Mouse (Mus musculus): ENCODE data around the gene Sp3. TPM values are rescaled to one million over a fixed set of nuclear protein-coding genes. Genes with fewer than 3 reads are reported as not detected.
"Not testable (repeated sequence)": the region's sequence is repeated elsewhere in the genome, so short reads cannot be mapped to it uniquely, and the experiment has no call there.

Gene Sp3
- 10 to 100 TPM; 63.8 to 69.6 TPM for total RNA-seq (2021)
- long read RNA-seq, experiment 1, full-length matches to known transcripts, result 29 of 43 reads
- long read RNA-seq, experiment 1, partial matches to known transcripts, result 6 of 43 reads
- long read RNA-seq, experiment 1, other reads (novel, unspliced or antisense), result 8 of 43 reads
- long read RNA-seq, experiment 2, full-length matches to known transcripts, result 45 of 54 reads
- long read RNA-seq, experiment 2, partial matches to known transcripts, result 4 of 54 reads
- long read RNA-seq, experiment 2, other reads (novel, unspliced or antisense), result 5 of 54 reads

- peak; percentile 94 to 98 for DNase-seq (ENCODE audit: low spot score in 2 of 2)
These were observed at the start of gene Sp3 for GRCm38 (mm10) chr2:72980337-72981074. Gene Sp3, minus strand, starts transcription at chr2:72980446.

DNA sequence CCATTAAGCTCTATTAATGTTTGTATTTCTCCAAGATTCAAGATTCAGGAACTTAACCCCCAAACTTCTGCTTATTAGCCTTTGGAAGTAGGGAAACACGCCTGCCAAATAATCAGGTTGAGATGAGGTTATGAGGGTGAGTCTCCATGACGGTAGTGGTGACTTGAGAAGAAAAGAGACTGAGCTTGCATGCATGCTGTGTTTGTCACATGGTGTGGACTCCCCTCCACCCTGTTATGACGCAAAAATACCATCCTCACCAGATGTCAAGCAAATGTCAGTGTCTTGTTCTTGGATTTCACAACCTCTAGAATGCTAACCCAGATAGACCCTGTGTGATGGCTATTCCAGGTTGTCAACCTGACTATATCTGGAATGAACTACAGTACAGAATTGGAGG lies 49.6 kb upstream of the Sp3 start:
- no peak for DNase-seq (ENCODE audit: low spot score in 2 of 2)

DNA sequence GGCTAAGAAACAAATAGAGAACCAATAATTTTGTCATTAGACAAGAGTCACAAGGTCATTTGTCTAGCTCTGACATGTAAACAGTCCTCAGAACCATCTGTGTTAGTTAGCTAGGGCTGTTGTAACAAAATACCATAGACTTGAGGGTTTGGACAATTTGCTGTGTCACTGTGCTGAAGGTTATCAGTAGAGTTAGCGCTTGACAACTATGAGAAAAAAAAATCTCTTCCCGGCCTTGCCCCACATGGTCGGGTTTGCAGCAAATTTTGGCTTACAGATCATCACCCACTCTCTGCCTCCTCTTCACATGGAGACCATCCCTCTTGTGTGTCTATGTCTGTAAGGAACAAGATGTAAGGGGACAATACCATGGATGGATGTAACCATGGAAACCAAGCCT lies 47.8 kb upstream of the Sp3 start:
- no peak for DNase-seq (ENCODE audit: low spot score in 2 of 2)

DNA sequence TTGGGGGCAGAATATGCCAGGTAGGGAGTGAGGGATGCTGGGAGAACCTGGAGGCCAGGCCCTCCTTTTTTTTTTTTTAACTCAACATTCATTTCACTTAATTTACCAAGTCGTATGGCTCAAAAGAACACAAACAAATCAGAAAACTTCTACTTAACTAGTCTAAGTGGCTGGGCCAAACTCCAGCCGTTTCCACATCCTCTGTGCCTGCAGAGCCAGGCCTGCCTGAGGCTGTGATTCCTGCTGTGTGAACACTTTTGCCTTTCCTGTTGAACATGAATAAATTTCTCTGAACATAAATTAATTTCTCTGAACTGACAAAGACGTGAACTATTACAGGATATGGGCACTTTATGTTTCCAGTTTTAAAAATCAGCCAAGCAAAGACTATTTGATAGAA lies 46.9 kb upstream of the Sp3 start:
- DNase-seq (ENCODE audit: low spot score in 2 of 2), result no peak

DNA sequence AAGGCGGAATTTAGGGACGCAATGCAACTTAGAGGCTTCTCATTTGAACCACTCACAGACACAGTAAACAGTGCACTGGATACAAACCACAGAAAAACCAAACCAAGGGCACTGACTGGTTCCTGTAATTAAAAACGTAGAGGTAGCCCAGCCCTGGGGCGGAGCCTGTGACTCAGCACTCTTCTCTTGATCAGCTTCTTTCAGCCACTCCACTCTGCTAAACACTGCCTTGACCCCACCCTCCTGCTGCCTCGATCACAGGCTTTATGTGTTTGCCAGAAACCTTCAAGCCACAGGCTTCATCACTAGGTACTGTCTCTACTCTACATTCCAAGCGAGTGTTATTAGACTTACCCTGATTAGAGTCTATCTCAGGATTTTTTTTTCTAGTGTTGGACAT lies 43.6 kb upstream of the Sp3 start:
- no peak for DNase-seq (ENCODE audit: low spot score in 2 of 2)

- no peak for DNase-seq (ENCODE audit: low spot score in 2 of 2)
These were observed 40.8 kb upstream of the Sp3 start for GRCm38 (mm10) chr2:73021046-73021445.

- peak; percentile 34 to 56 for DNase-seq (ENCODE audit: low spot score in 2 of 2)
These were observed 39.3 kb upstream of the Sp3 start for GRCm38 (mm10) chr2:73019371-73020146.

DNA sequence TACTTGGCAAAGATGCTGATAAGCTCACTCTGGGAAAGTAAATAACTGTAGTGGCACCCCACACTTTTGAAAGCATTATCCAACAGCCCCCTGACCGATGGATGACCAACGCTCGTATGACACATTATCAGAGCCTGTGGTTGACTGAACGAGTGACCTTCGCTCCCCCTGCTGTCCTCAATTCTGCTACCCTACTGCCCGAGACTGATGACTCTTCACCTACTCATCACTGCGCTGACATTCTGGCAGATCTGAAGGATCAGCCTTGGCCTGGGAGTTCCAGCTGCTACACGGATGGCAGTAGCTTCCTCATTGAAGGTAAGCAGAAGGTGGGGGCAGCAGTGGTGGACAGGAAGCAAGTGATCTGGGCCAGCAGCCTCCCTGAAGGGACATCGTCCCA lies 33.8 kb upstream of the Sp3 start:
- DNase-seq (ENCODE audit: low spot score in 2 of 2), result not testable (repeated sequence)

- DNase-seq (ENCODE audit: low spot score in 2 of 2), result peak in 1 of 2 experiments; percentile 45
These were observed 32.4 kb upstream of the Sp3 start for GRCm38 (mm10) chr2:73012636-73013035.

DNA sequence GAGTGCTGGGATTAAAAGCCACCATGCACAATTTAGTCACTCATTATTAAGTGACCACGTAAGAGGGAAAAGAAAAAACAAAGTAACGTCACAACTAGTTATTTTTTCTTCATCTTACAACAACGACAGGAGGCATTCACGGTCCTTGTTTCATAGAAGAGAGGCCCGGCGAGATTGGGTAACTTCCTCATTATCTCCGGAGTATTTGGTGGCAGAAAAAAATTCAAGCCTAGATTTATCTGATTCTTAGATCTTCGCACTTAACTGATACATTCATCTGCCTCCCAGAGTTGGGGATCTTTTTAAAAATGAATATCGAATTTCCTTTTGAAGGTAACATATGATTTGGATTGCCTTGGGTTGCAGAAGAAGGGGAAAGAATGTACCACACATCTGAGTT lies 27.2 kb upstream of the Sp3 start:
- no peak for DNase-seq (ENCODE audit: low spot score in 2 of 2)

- DNase-seq (ENCODE audit: low spot score in 2 of 2), result no peak
These were observed 25.6 kb upstream of the Sp3 start for GRCm38 (mm10) chr2:73005611-73006515.

GRCm38 (mm10) chr2:73003751-73004717 lies 23.8 kb upstream of the Sp3 start:
- peak; percentile 68 to 89 for DNase-seq (ENCODE audit: low spot score in 2 of 2)

DNA sequence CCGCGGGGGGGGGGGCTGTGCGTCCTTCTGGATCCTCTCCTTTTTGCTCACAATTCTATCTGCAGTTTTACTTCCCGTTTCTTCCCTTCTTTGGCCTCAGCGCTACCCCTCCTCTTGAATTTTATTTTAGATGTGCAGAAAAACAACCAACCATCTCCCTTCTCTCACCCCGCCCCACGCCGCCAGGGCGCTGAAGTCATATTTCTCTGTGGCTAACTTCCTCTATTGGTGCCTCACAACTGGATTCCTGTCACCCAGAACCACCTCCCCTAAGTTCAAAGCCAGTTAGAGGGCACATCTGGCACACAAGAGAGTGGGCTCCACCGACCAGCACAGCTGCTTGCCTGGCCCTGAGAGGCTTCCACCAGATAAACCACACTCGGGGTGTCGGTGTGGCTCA lies 22.8 kb upstream of the Sp3 start:
- DNase-seq (ENCODE audit: low spot score in 2 of 2), result peak; percentile 33 to 62

GRCm38 (mm10) chr2:73002451-73002850 lies 22.2 kb upstream of the Sp3 start:
- DNase-seq (ENCODE audit: low spot score in 2 of 2), result no peak

GRCm38 (mm10) chr2:73001994-73002393 lies 21.7 kb upstream of the Sp3 start:
- no peak for DNase-seq (ENCODE audit: low spot score in 2 of 2)

DNA sequence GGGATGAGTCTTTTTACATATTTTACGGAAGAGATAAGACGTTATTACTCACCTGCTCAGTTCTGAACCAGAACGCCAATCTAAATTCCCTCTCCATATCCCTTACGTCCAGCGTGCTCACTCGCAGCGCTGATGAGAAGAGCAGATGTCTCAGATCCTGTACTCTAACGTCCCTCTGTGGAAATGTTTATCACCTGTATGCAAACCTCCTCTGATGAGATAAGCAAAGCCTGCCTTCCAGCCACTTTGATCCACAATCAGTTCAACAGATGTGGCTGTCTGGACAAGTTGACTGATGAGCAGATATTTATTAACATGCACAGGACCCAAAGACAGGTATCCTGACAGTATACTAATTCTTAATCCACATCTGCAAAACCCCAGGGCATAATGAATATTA lies 19.9 kb upstream of the Sp3 start:
- no peak for DNase-seq (ENCODE audit: low spot score in 2 of 2)

- DNase-seq (ENCODE audit: low spot score in 2 of 2), result no peak
These were observed 17.3 kb upstream of the Sp3 start for GRCm38 (mm10) chr2:72997586-72997985.

DNA sequence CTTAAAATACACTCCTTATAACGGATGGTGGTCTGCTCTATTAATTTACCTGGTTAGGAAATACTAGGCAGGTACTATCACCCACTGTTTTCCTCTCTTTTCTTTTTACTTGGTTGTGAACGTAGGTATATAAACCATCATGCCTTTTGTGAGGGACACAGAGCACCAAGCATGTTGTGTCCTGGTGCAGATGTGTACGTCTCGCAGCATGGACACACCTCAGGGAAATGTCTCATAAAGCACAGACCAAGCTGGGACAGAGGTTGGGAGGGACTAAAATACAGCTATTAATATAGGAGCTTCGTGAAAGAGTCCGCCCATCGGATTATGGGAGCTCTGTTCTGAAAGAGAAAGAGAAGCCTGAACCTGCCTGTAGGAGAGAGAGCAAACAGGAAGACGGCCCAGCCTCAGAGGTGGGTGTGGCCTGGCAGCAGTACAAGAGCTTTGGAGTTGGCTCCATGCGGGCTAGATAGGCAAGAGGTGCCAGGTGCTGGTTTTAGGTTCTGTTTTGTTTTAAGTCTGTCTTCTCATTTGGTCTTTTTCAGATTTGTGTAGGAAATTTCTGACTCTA lies 16.6 kb upstream of the Sp3 start:
- peak in 1 of 2 experiments; percentile 40 for DNase-seq (ENCODE audit: low spot score in 2 of 2)

- peak; percentile 28 to 67 for DNase-seq (ENCODE audit: low spot score in 2 of 2)
These were observed 15.3 kb upstream of the Sp3 start for GRCm38 (mm10) chr2:72995346-72996097.
